ENCODE assay signal across 13 mouse cellular contexts in genomic region chr6:29858619-29859018, GRCm38 (mm10). TPM values are rescaled to one million over a fixed set of nuclear protein-coding genes. Genes with fewer than 3 reads are reported as not detected.
DNase-seq lines count a peak whose midpoint lies in the region; ATAC-seq and TF ChIP-seq lines count a peak whose summit lies in the region.
"Had no signal": no experiment of that assay in that cellular context is flagged by ENCODE, and none has a peak within 500 bp of the region (broad histone marks: within the 10 kb centered on the region; RNA-seq: fewer than 3 reads in every experiment).

No protein-coding gene starts in this region.

- DNase-seq in kidney, postnatal 10 days = no peak
- DNase-seq in A20 (ENCODE audit: low read depth, low spot score) (peak; percentile 62), G1E (ENCODE audit: low spot score) (peak; percentile 9)
- DNase-seq in liver, embryonic 14.5 days (ENCODE audit: low read depth in 3 of 3, low spot score in 3 of 3) = peak; percentile 73 to 77 (median 74)
- DNase-seq in cerebellum, adult 18-20 months = no peak
- DNase-seq: adrenal gland, postnatal 14 days; thymus, postnatal 4 days had no signal

- H3K36me3 ChIP-seq in kidney, embryonic 15.5 days = no peaks in the 10 kb centered on the region
- peaks cover 16% of the 10 kb centered on the region for H3K36me3 ChIP-seq in G1E (replicated peaks)
- no peaks in the 10 kb centered on the region for H3K36me3 ChIP-seq in liver, embryonic 14.5 days (replicated peaks; ENCODE audit: control insufficient read depth, insufficient read depth, low read depth)
- no peaks in the 10 kb centered on the region for H3K36me3 ChIP-seq in hindbrain, embryonic 12.5 days

- H3K4me2 ChIP-seq in kidney, embryonic 15.5 days = no peak overlapping the region
- H3K4me2 ChIP-seq in liver, embryonic 14.5 days (ENCODE audit: low read depth) = peak overlapping the region; percentile 58
- no peak overlapping the region for H3K4me2 ChIP-seq in hindbrain, embryonic 12.5 days (replicated peaks)
- H3K4me2 ChIP-seq: neural tube, embryonic 13.5 days had no signal

- ATAC-seq in kidney, embryonic 15.5 days (replicated peaks; ENCODE audit: low FRiP score) = no peak
- ATAC-seq in G1E (ENCODE audit: extremely low read depth, insufficient number of reproducible peaks, low FRiP score, poor library complexity, severe bottlenecking) = peak; percentile 52
- ATAC-seq in liver, embryonic 14.5 days (ENCODE audit: insufficient read depth) = peak; percentile 90
- no peak for ATAC-seq in hindbrain, embryonic 12.5 days (ENCODE audit: low FRiP score)
- ATAC-seq: intestine, embryonic 16.5 days had no signal

- no peak overlapping the region for H3K4me3 ChIP-seq in kidney, embryonic 15.5 days (replicated peaks)
- peak overlapping the region; percentile 48; the same call in 1 of the 2 replicates for H3K4me3 ChIP-seq in G1E (ENCODE audit: low read depth, low read length)
- H3K4me3 ChIP-seq in liver, embryonic 14.5 days (ENCODE audit: insufficient read depth in 1 of 2, low read depth in 2 of 2, low read length in 2 of 2) = no peak overlapping the region
- H3K4me3 ChIP-seq in hindbrain, embryonic 12.5 days = no peak overlapping the region
- H3K4me3 ChIP-seq: limb, embryonic 13.5 days; neural tube, embryonic 13.5 days had no signal

- H3K27me3 ChIP-seq in kidney, embryonic 15.5 days = no peaks in the 10 kb centered on the region
- H3K27me3 ChIP-seq in G1E (ENCODE audit: insufficient read depth, low read length) = no peaks in the 10 kb centered on the region
- no peaks in the 10 kb centered on the region for H3K27me3 ChIP-seq in liver, embryonic 14.5 days (ENCODE audit: control insufficient read depth, insufficient read depth, low read length)
- no peaks in the 10 kb centered on the region for H3K27me3 ChIP-seq in hindbrain, embryonic 12.5 days
- H3K27me3 ChIP-seq: limb, embryonic 13.5 days; neural tube, embryonic 13.5 days had no signal

- TF ChIP-seq EP300 in liver, embryonic 14.5 days (IDR thresholded peaks at IDR 0.05; ENCODE audit: low read depth) = peak; percentile 66

- no peaks in the 10 kb centered on the region for H3K9me3 ChIP-seq in kidney, embryonic 15.5 days (replicated peaks)
- peaks cover 6% of the 10 kb centered on the region for H3K9me3 ChIP-seq in G1E (replicated peaks)
- H3K9me3 ChIP-seq in liver, embryonic 14.5 days (ENCODE audit: control insufficient read depth, low read length) = no peaks in the 10 kb centered on the region
- H3K9me3 ChIP-seq in hindbrain, embryonic 12.5 days (replicated peaks) = no peaks in the 10 kb centered on the region
- H3K9me3 ChIP-seq: limb, embryonic 13.5 days had no signal

- no peak for TF ChIP-seq CTCF in G1E (IDR thresholded peaks at IDR 0.05; ENCODE audit: low read depth, low read length)
- TF ChIP-seq CTCF in liver, embryonic 14.5 days (IDR thresholded peaks at IDR 0.05; ENCODE audit: low read depth) = no peak

- H3K27ac ChIP-seq in kidney, embryonic 15.5 days = 0 out of 2 replicates have a peak overlapping the region, but pooled peaks have one; percentile 11
- peak overlapping the region; percentile 64 for H3K27ac ChIP-seq in liver, embryonic 14.5 days
- H3K27ac ChIP-seq in hindbrain, embryonic 12.5 days = no peak overlapping the region
- H3K27ac ChIP-seq: limb, embryonic 13.5 days; macrophage; neural tube, embryonic 13.5 days had no signal

- 71% methylated on average over 6 of the region's 6 CpGs for WGBS in kidney, embryonic 15.5 days
- 18% methylated on average over 6 of the region's 6 CpGs for WGBS in liver, embryonic 14.5 days (ENCODE audit: insufficient replicate concordance)
- 89% methylated on average over 6 of the region's 6 CpGs for WGBS in hindbrain, embryonic 12.5 days

- H3K4me1 ChIP-seq in kidney, embryonic 15.5 days = peaks cover 7% of the 10 kb centered on the region
- peaks cover 52% of the 10 kb centered on the region for H3K4me1 ChIP-seq in G1E (ENCODE audit: insufficient read depth, low read depth, low read length)
- H3K4me1 ChIP-seq in liver, embryonic 14.5 days (replicated peaks; ENCODE audit: control insufficient read depth in 2 of 2, insufficient read depth in 2 of 2, low read length in 1 of 2) = peaks cover 33 to 46% of the 10 kb centered on the region in 2 experiments
- H3K4me1 ChIP-seq in hindbrain, embryonic 12.5 days = no peaks in the 10 kb centered on the region
- H3K4me1 ChIP-seq: neural tube, embryonic 13.5 days had no signal

- H3K9ac ChIP-seq in kidney, embryonic 15.5 days = no peak overlapping the region
- H3K9ac ChIP-seq in liver, embryonic 14.5 days (replicated peaks) = peak overlapping the region; percentile 34; the same call in 1 of the 2 replicates
- no peak overlapping the region for H3K9ac ChIP-seq in hindbrain, embryonic 12.5 days
- H3K9ac ChIP-seq: limb, embryonic 13.5 days; neural tube, embryonic 13.5 days had no signal

RNA-seq across cellular contexts. Expression of gene Strip2, which starts 58.2 kb away (rescaled TPM):
- 1.3 and 1.4 TPM in 2 replicates for polyA plus RNA-seq in kidney, embryonic 15.5 days (2015; fragmentation: Nextera tagmentation; extraction: Ambion mirVana)
- total RNA-seq in G1E (2014; fragmentation: Nextera tagmentation) (0.30 and 0.34 TPM in 2 replicates), G1E (2017) (0.76 and 0.93 TPM in 2 replicates)
- polyA plus RNA-seq in G1E (2012) = 0.02 and 0.03 TPM in 2 replicates
- polyA plus RNA-seq in liver, embryonic 14.5 days (2012; rRNA removed) = 0.36 and 0.41 TPM in 2 replicates
- polyA plus RNA-seq in liver, embryonic 14.5 days (2014; fragmentation: Nextera tagmentation; extraction: Ambion mirVana) = 0.42 and 0.77 TPM in 2 replicates
- polyA plus RNA-seq in hindbrain, embryonic 12.5 days (2016; fragmentation: Nextera tagmentation; extraction: Ambion mirVana) = 1.5 and 1.7 TPM in 2 replicates

Comparison
In these comparisons a context has a peak if more than half of its experiments do, and no peak if none do; other contexts are left out.
1. ATAC-seq: peak in G1E (single experiment) and liver, embryonic 14.5 days (single experiment); none in kidney, embryonic 15.5 days (single experiment) and hindbrain, embryonic 12.5 days (single experiment).
2. DNase-seq: peak in A20 (single experiment), G1E (single experiment) and liver, embryonic 14.5 days (3 of 3); none in kidney, postnatal 10 days (single experiment) and cerebellum, adult 18-20 months (0 of 2).